Mouse (Mus musculus) layer of hippocampus, postnatal 10 days (tissue): ENCODE measurements around the gene Lrp6. TPM values are rescaled to one million over a fixed set of nuclear protein-coding genes. Genes with fewer than 3 reads are reported as not detected.

ENCODE experiments used
- DNase-seq, 2 experiments: peaks; one replicate each; pipeline ENCODE4 v3.0.0; 2021; ENCODE audit warnings: low spot score in 2 of 2
- total RNA-seq, 2 experiments: library from RNA; stranded (reverse); gene quantifications; 2 replicates each; pipeline ENCODE4 v1.2.3; 2021

Gene Lrp6
- total RNA-seq, 2 experiments from 2014 or later = 52.8 to 58.7 TPM

GRCm38 (mm10) chr6:134500381-134501162 is 66.2 kb downstream of the Lrp6 start:
- no peak for DNase-seq

GRCm38 (mm10) chr6:134499089-134499488 is 67.7 kb downstream of the Lrp6 start:
- no peak for DNase-seq

DNA sequence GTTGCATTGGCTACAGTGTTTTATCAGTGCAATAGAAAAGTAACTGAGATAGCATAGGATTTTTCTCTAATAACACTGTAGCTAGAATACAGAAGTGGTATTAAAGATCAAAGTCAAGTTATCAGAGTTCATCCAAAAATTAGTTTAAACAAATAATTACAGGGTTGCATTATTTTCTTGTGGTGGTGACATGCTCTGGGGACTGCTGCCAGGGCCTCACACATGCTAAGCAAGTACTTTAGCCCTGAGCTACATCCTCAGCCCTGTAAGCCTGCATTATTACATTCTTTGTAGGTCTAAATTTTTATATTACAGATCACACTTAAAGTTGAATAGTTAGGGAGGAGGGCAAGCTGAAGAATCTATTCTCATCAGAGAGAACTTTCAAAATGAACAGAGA is 68.2 kb downstream of the Lrp6 start:
- DNase-seq = no peak

DNA sequence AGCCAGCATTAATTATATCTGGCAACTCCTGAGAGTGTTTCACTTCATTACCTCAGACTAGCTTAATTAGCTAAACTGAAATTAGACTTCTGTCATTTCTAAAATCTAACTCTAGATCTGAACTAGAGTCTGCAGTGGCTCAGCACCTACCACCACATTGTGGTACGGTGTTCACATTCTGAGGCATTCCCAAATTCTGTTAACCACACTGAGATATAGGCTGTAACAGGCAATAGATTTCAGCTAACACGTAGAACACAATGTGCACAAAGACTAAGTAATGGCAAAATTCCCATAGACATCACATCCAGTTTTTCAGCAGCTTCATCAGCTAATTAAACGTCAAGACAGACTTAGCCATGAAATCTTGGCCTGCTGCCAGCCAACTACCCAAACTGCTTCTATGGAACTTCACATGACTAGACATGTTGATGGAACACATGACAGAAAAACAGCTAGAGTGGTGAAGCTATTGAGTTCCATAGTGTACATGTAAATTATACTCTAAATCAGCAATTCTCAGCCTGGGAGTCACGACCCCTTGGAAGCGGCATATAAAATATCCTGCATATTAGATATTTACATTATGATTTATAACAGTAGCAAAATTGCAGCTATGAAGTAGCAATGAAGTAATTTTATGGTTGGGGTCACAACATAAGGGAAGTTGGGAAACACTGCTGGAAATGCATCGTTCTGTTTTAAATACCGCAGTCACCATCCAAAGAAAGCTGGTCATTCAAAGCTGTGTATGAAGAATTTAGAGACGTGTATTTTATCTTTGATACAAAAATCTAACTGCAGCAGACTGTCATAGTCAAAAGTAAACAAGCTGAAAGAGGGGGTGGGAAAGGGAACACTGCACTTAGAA is 71.7 kb downstream of the Lrp6 start:
- peak in 1 of 2 experiments; percentile 43 for DNase-seq

GRCm38 (mm10) chr6:134489637-134490036 is 77.1 kb downstream of the Lrp6 start:
- DNase-seq = no peak

- no peak for DNase-seq
These were observed 77.6 kb downstream of the Lrp6 start for GRCm38 (mm10) chr6:134489130-134489529.

DNA sequence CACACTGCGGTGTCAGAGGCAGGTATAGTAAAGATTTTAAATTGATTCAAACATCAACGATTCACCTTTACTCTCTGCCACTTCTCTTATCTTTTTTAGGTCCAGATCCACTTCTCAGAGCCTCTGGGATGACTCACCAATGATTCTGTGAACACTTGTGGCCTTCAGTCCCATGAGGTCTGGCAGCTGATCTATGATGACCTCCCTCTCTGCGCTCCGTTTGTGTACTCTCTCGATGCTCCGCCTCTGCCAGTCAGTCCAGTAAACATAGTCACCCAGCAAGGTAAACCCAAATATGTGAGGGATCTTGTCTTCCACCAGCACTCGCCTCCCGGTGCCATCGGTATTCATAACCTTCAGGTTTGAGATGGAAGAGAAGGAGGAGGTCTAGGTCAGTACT is 80.4 kb downstream of the Lrp6 start:
- no peak for DNase-seq

DNA sequence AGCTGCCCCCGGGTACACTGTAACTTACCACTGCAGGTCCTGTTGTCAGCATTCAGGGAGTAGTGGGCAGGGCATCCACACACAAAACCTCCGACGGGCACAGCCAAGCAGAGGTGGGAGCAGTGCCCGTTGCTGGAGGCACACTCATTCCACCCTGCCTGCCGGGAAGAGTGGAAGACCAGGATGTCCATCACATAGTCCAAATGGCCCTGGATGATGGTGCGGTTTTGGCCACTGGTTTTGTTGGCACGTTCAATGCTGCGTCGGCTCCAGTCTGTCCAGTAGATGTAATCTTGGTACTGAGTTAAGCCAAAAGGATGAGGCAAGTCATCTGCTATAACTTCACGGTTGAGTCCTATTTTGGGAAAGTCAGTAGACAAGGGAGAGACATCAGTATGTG is 87.3 kb downstream of the Lrp6 start:
- no peak for DNase-seq

GRCm38 (mm10) chr6:134473143-134473561 is 93.6 kb downstream of the Lrp6 start:
- DNase-seq = no peak

DNA sequence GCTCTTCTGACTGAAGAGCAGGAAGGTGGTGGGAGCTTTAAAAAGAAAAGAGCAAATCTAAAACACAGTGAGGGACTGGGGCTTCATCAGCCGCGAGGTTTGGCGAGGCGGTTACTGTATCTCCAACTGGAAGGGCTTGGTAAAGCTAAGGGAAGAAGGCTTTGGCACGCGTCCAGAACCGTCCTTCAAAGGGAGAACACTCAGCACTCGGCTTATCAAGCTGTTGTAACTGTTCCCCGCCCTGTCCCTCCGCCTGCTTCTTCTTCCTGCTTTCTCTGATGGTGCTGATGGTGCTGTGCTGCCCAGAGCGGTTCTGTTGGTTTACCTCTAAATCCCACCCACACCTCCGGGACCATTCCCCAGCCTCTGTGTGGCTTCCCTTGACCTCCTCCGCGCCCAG is 95.9 kb downstream of the Lrp6 start:
- peak; percentile 52 to 57 for DNase-seq

DNA sequence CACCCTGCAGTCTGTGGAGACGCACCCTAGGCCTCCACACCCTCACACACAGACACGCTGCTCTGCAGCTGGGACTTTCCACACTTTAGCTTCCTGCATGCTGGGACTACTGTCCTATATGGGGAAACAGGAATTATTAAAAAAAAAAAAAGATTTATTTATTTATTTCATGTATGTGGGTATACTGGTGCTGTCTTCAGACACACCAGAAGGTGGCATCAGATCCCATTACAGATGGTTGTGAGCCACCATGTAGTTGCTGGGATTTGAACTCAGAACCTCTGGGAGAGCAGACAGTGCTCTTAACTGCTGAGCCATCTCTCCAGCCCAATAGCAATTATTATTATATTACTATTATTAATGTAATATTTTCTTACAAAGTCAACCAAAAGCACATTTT is 97.5 kb downstream of the Lrp6 start:
- DNase-seq = no peak

GRCm38 (mm10) chr6:134466671-134467229 is 100.0 kb downstream of the Lrp6 start:
- DNase-seq = no peak

- no peak for DNase-seq
These were observed 105.6 kb downstream of the Lrp6 start for GRCm38 (mm10) chr6:134461175-134461574.

DNA sequence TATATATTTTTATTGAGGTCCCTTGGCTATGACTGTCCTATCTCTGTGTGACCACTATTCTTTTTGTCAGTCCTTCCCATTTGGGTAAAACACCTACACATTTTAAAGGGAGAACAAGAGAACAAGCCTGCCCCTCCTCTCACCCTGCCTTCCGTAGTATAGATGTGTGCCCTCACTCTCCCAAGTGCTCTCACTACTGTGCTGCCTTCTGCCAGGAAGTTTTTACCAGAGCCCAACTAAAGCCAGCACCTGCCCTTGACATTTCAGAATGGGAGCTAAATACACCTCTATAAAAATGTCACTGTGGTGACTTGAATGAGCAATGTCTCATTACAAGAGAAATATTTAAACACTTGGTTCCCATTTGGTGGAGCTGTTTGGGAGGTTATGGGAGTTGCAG is 108.4 kb downstream of the Lrp6 start:
- DNase-seq = no peak

GRCm38 (mm10) chr6:134454093-134454492 is 112.7 kb downstream of the Lrp6 start:
- DNase-seq = peak in 1 of 2 experiments; percentile 35

- no peak for DNase-seq
These were observed 116.1 kb downstream of the Lrp6 start for GRCm38 (mm10) chr6:134450661-134451119.

GRCm38 (mm10) chr6:134449958-134450357 is 116.8 kb downstream of the Lrp6 start:
- DNase-seq = no peak

DNA sequence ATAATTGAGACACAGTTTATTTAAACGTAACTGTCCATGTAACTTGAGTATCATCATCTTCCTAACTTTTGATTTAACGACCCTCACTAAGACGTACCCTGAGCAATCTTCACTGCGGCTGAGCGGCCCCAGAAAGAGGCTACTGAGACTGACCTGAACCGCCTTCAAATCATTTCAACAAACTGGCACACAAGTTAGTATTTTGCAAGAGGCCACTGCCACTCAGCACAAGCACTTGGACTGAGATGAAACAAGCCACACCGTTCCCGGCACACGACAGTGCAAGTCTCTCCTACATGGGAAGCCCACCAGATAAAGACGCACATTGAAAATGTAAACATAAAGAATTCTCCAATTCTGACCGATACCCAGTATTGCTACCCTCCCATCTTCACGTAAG is 118.3 kb downstream of the Lrp6 start:
- no peak for DNase-seq

GRCm38 (mm10) chr6:134443925-134444324 is 122.8 kb downstream of the Lrp6 start:
- no peak for DNase-seq

- DNase-seq = no peak
These were observed 123.4 kb downstream of the Lrp6 start for GRCm38 (mm10) chr6:134443198-134443904.

DNA sequence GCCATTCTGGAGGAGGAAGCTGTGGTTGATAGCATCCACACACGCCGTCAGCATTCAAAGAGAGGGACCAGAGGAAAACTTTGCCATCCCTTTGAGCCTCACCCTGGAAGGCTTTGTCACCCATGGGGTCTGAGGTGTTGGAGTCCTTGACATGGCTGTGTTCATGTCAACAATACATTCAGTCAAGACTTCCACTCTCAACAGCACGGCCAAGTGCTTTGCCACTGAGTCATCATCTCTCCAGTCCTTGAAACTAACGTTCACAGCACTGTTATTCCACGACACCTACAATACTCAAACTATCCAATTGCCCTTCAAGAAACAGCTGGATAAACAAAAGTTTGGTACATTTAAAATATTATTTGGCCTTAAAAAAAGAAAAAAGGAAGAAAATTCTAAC is 124.5 kb downstream of the Lrp6 start:
- no peak for DNase-seq
